ENCODE assay signal across 20 mouse cellular contexts in genomic region chr4:44931732-44932131, GRCm38 (mm10). TPM values are rescaled to one million over a fixed set of nuclear protein-coding genes. Genes with fewer than 3 reads are reported as not detected.
A peak's percentile ranks its signal among the peaks of the same experiment; 100 is the strongest.
DNase-seq lines count a peak whose midpoint lies in the region; ATAC-seq and TF ChIP-seq lines count a peak whose summit lies in the region.
"Had no signal": no experiment of that assay in that cellular context is flagged by ENCODE, and none has a peak within 500 bp of the region (broad histone marks: within the 10 kb centered on the region; RNA-seq: fewer than 3 reads in every experiment).

No protein-coding gene starts in this region.

- H3K36me3 ChIP-seq in heart, embryonic 12.5 days: peaks cover 52% of the 10 kb centered on the region
- peaks cover 18% of the 10 kb centered on the region for H3K36me3 ChIP-seq in hindbrain, postnatal 0 days (ENCODE audit: insufficient read depth, low read length)

- ATAC-seq in heart, embryonic 12.5 days (ENCODE audit: insufficient number of reproducible peaks, low FRiP score): no peak
- ATAC-seq in hindbrain, postnatal 0 days: no peak
- ATAC-seq: forebrain, embryonic 14.5 days; forebrain, embryonic 16.5 days had no signal

- TF ChIP-seq CTCF in hindbrain, postnatal 0 days (IDR thresholded peaks at IDR 0.05; ENCODE audit: low read depth): no peak

- H3K4me2 ChIP-seq in heart, embryonic 12.5 days: no peak overlapping the region
- no peak overlapping the region for H3K4me2 ChIP-seq in hindbrain, postnatal 0 days (ENCODE audit: low read depth, low read length)
- H3K4me2 ChIP-seq: embryonic facial prominence, embryonic 12.5 days; forebrain, embryonic 12.5 days had no signal

- H3K4me3 ChIP-seq in heart, embryonic 12.5 days: no peak overlapping the region
- no peak overlapping the region for H3K4me3 ChIP-seq in hindbrain, postnatal 0 days (ENCODE audit: low read length)
- H3K4me3 ChIP-seq: embryonic facial prominence, embryonic 10.5 days; embryonic facial prominence, embryonic 12.5 days; forebrain, embryonic 12.5 days had no signal

- no peaks in the 10 kb centered on the region for H3K4me1 ChIP-seq in heart, embryonic 12.5 days (replicated peaks)
- no peaks in the 10 kb centered on the region for H3K4me1 ChIP-seq in hindbrain, postnatal 0 days (ENCODE audit: insufficient read depth, low read length)
- H3K4me1 ChIP-seq: embryonic facial prominence, embryonic 10.5 days; embryonic facial prominence, embryonic 12.5 days; forebrain, embryonic 12.5 days had no signal

- no peak overlapping the region for H3K9ac ChIP-seq in heart, embryonic 12.5 days
- no peak overlapping the region for H3K9ac ChIP-seq in hindbrain, postnatal 0 days (replicated peaks; ENCODE audit: low read length)
- H3K9ac ChIP-seq: embryonic facial prominence, embryonic 12.5 days; forebrain, embryonic 12.5 days had no signal

- peak; percentile 12 for DNase-seq in heart, adult 11 months
- peak; percentile 40 for DNase-seq in layer of hippocampus, adult 9-11 months
- no peak for DNase-seq in layer of hippocampus, postnatal 10 days (ENCODE audit: low spot score in 2 of 2)
- peak; percentile 1 to 42 for DNase-seq in spleen, postnatal 4 days (ENCODE audit: low spot score in 2 of 2)
- DNase-seq in spleen, adult 12 weeks (ENCODE audit: low spot score): no peak
- DNase-seq in telencephalon, adult 2 months (ENCODE audit: low read depth, low spot score): peak; percentile 32
- no peak for DNase-seq in hindbrain, postnatal 0 days (ENCODE audit: low spot score)
- DNase-seq: adrenal gland, adult 2 months; adrenal gland, postnatal 10 days; adrenal gland, postnatal 25 days; cerebellum, adult 11-12 months; cerebellum, adult 2 months; cerebellum, adult 9-10 months; cerebellum, postnatal 25 days had no signal

- no peaks in the 10 kb centered on the region for H3K9me3 ChIP-seq in heart, embryonic 12.5 days (replicated peaks)
- no peaks in the 10 kb centered on the region for H3K9me3 ChIP-seq in hindbrain, postnatal 0 days (ENCODE audit: low read length)
- H3K9me3 ChIP-seq: embryonic facial prominence, embryonic 10.5 days; embryonic facial prominence, embryonic 12.5 days; forebrain, embryonic 12.5 days had no signal

- H3K27me3 ChIP-seq in heart, embryonic 12.5 days (replicated peaks): no peaks in the 10 kb centered on the region
- no peaks in the 10 kb centered on the region for H3K27me3 ChIP-seq in hindbrain, postnatal 0 days (ENCODE audit: insufficient read depth, low read length)
- H3K27me3 ChIP-seq: embryonic facial prominence, embryonic 12.5 days; forebrain, embryonic 12.5 days had no signal

- WGBS in heart, embryonic 12.5 days: 92% methylated on average over 6 of the region's 6 CpGs
- WGBS in hindbrain, postnatal 0 days: 87% methylated on average over 6 of the region's 6 CpGs

- H3K27ac ChIP-seq in heart, embryonic 12.5 days (ENCODE audit: poor library complexity, severe bottlenecking): no peak overlapping the region
- H3K27ac ChIP-seq in hindbrain, postnatal 0 days: no peak overlapping the region
- H3K27ac ChIP-seq: embryonic facial prominence, embryonic 10.5 days; embryonic facial prominence, embryonic 12.5 days; forebrain, embryonic 12.5 days had no signal

RNA-seq across cellular contexts. Expression of gene Grhpr, which starts 49.5 kb away (rescaled TPM):
- 89.0 and 89.3 TPM in 2 replicates for polyA plus RNA-seq in heart, embryonic 12.5 days (2016; fragmentation: Nextera tagmentation; extraction: Ambion mirVana)
- total RNA-seq in layer of hippocampus, postnatal 10 days (2021): 10 to 100 TPM; 13.0 to 15.1 TPM
- 17.7 and 31.5 TPM in 2 replicates for total RNA-seq in hindbrain, postnatal 0 days (2014; rRNA removed)
- 36.7 and 39.8 TPM in 2 replicates for polyA plus RNA-seq in hindbrain, postnatal 0 days (2015; fragmentation: Nextera tagmentation; extraction: Ambion mirVana)

Comparison
In these comparisons a context has a peak if more than half of its experiments do, and no peak if none do; other contexts are left out.
1. DNase-seq: peak in heart, adult 11 months (single experiment), layer of hippocampus, adult 9-11 months (single experiment), spleen, postnatal 4 days (2 of 2) and telencephalon, adult 2 months (single experiment); none in layer of hippocampus, postnatal 10 days (0 of 2), spleen, adult 12 weeks (single experiment) and hindbrain, postnatal 0 days (single experiment).